Mouse (Mus musculus): ENCODE measurements around the gene Rwdd1. TPM values are rescaled to one million over a fixed set of nuclear protein-coding genes. Genes with fewer than 3 reads are reported as not detected.

Gene Rwdd1
- polyA plus RNA-seq (2014; fragmentation: Nextera tagmentation; extraction: Ambion mirVana) = 164 and 176 TPM in 2 replicates

DNA sequence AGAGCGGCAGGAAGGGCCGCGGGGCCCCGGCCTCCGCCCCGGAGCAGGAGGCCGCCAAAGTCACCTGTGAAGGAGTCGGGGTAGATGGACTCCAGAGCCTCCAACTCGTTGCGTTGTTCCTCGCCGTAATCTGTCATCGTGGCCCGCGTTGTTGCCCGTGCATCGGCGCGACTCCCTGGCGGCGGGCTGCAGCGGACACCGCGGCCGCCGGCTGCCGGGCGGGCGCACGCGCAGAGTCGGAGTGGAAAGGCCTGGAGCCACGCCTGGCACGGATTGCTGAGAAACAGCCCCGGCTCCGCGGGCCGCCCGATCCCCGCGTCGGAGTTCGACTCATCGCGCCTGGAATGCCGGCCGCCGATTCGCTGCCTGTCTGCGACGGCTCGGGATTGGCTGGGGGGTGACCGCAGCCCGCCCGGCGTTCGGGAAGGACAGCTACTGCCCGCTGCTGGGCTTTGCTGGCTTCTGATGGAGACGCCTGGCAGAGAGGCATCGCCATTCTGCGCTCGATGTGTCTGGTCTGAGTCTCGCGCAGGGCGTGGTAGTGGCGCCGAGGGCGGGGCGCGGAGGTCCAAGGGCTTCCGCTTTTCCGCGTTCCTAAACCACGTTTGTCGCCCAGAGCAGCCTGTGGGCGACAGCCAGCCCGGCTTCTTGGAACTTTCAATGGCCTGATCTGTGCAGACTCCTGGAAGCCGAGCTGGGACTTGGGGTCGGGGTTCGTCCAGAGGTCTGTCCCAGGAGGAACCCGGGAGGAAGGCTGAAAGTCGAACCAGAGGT is at the start of gene Rwdd1:
Gene Rwdd1, minus strand, starts transcription at position 323 of the 774 bp plus-strand sequence.
- Histone ChIP-seq H3K4me3 (ENCODE audit: low read depth, low read length) (peak within 1 kb of the TSS; percentile 89), H3K9me3 (ENCODE audit: control insufficient read depth, low read length) (no peaks in the 10 kb centered on the region)
- peak; percentile 95 for DNase-seq (ENCODE audit: low spot score)

DNA sequence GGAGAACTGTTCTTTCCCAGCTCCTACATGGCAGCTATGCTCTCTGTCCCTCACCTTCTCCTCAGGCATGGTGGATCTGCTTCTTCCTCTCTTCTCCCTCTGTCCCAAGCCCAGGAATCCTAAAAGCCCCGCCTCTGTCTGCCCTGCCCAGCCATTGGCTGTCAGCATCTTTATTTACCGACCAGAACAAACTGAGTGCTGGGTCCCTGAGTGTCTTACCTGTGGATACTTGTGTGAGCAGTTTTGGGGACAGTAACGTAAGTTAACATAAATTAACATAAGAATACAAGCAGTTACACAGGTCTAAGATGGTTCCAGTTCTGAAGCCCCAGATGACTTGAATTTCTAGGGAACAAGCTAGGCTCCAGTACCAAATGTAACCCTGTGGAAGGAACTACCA is 47.2 kb upstream of the Rwdd1 start:
- ATAC-seq (ENCODE audit: low FRiP score) = no peak
- Histone ChIP-seq H3K4me2 (replicated peaks; ENCODE audit: low read depth, low read length) (no peak overlapping the region), H3K9ac (ENCODE audit: low read depth, low read length) (no peak overlapping the region), H3K4me1 (replicated peaks; ENCODE audit: control insufficient read depth, insufficient read depth, low read length) (no peaks in the 10 kb centered on the region), H3K4me3 (ENCODE audit: low read depth, low read length) (no peak overlapping the region), H3K27me3 (ENCODE audit: control insufficient read depth, insufficient read depth, low read length) (no peaks in the 10 kb centered on the region), H3K9me3 (ENCODE audit: control insufficient read depth, low read length) (no peaks in the 10 kb centered on the region), H3K36me3 (ENCODE audit: control insufficient read depth, insufficient read depth, low read length) (no peaks in the 10 kb centered on the region), H3K27ac (ENCODE audit: low read depth, low read length) (no peak overlapping the region)
- DNase-seq (ENCODE audit: low spot score) = no peak
- WGBS = 46% methylated on average over 3 of the region's 3 CpGs

More for the DNA sequence above, at the start of gene Rwdd1:
- Histone ChIP-seq H3K27me3 (ENCODE audit: control insufficient read depth, insufficient read depth, low read length) (no peaks in the 10 kb centered on the region), H3K27ac (ENCODE audit: low read depth, low read length) (peak within 1 kb of the TSS; percentile 91), H3K9ac (ENCODE audit: low read depth, low read length) (peak within 1 kb of the TSS; percentile 91), H3K4me2 (replicated peaks; ENCODE audit: low read depth, low read length) (peak within 1 kb of the TSS; percentile 61), H3K4me1 (replicated peaks; ENCODE audit: control insufficient read depth, insufficient read depth, low read length) (no peaks in the 10 kb centered on the region), H3K36me3 (ENCODE audit: control insufficient read depth, insufficient read depth, low read length) (no peaks in the 10 kb centered on the region)
- under 1% methylated on average over 82 of the region's 82 CpGs for WGBS
- ATAC-seq (ENCODE audit: low FRiP score) = peak; percentile 100

DNA sequence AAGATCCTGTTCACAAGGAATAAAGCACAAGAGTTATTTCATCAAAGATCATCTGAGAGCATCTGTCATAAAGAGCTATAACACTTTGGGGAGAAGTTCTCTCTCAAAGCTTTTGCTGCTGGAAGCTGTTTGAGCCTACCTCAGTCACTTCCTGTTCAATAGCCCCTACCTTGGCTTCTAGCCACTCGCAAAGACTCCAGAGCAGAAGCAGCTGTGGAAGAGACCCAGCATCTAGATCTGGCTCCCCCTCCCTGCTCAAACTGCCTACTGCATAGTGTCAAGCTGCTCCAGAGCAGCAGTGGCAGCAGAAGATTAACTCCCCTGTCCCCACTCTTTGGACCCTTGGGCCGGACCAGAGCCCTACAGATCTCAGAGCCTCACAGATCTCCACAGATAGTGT is 34.6 kb upstream of the Rwdd1 start:
- H3K27ac ChIP-seq (ENCODE audit: low read depth, low read length) = no peak overlapping the region
- no peaks in the 10 kb centered on the region for H3K4me1 ChIP-seq (replicated peaks; ENCODE audit: control insufficient read depth, insufficient read depth, low read length)
- no peaks in the 10 kb centered on the region for H3K36me3 ChIP-seq (ENCODE audit: control insufficient read depth, insufficient read depth, low read length)
- 85% methylated on average over 2 of the region's 2 CpGs for WGBS
- H3K9ac ChIP-seq (ENCODE audit: low read depth, low read length) = no peak overlapping the region
- no peak overlapping the region for H3K4me2 ChIP-seq (replicated peaks; ENCODE audit: low read depth, low read length)
- H3K4me3 ChIP-seq (ENCODE audit: low read depth, low read length) = no peak overlapping the region
- H3K9me3 ChIP-seq (ENCODE audit: control insufficient read depth, low read length) = no peaks in the 10 kb centered on the region
- ATAC-seq (ENCODE audit: low FRiP score) (no peak), DNase-seq (ENCODE audit: low spot score) (no peak)
- H3K27me3 ChIP-seq (ENCODE audit: control insufficient read depth, insufficient read depth, low read length) = no peaks in the 10 kb centered on the region

DNA sequence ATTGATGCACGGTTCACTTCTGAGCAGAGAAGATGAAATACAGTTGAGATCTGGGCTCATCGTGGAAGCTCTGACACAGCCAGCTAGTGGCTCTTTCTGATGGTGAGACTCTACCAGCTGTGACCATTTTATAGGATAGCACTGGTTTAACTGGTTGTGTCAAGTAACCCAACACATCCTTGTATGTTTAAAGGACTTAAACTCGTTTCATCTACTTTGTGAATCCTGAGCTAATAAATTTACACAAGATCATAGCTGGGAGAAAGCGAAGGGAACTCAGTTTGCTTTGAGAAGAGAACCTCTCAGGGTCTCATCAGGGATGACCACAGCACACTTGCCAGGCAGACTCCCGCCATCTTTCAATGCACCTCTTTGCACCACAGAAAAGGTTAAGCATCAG is 24.8 kb upstream of the Rwdd1 start, which contains the start of gene Calhm4:
Gene Calhm4, minus strand, starts transcription at position 101 of the 400 bp plus-strand sequence.
- no peak for ATAC-seq (ENCODE audit: low FRiP score)
- 78% methylated on average over 5 of the region's 5 CpGs for WGBS
- H3K36me3 ChIP-seq (ENCODE audit: control insufficient read depth, insufficient read depth, low read length) = no peaks in the 10 kb centered on the region

DNA sequence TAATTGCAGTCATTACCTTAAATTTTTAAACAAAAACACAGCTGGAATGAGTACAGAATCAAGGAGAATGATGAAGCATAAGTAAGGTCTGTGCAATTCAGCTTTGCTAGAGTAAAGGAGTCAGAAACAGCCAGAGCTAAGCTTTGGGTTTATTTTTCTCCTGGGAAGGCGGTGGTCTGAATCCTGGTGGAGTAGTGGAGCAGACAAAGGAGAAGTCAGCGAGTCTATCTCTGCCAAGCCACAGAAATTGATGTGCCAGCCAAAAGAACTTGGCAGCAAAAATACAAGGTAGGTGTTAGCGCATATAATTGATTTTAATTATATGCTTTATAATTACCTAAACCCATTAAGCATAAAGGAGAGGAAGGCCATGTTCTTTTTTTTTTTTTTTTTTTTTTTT is 18.0 kb upstream of the Rwdd1 start, which contains the start of gene Trappc3l:
Gene Trappc3l, plus strand, starts transcription at position 197 of the 400 bp plus-strand sequence.
- WGBS = 81% methylated on average over 3 of the region's 3 CpGs
- no peak for ATAC-seq (ENCODE audit: low FRiP score)

More for the DNA sequence above, 24.8 kb upstream of the Rwdd1 start, which contains the start of gene Calhm4:
- Histone ChIP-seq H3K9me3 (ENCODE audit: control insufficient read depth, low read length) (no peaks in the 10 kb centered on the region), H3K27me3 (ENCODE audit: control insufficient read depth, insufficient read depth, low read length) (no peaks in the 10 kb centered on the region), H3K4me1 (replicated peaks; ENCODE audit: control insufficient read depth, insufficient read depth, low read length) (no peaks in the 10 kb centered on the region), H3K4me3 (ENCODE audit: low read depth, low read length) (no peak within 1 kb of the TSS), H3K27ac (ENCODE audit: low read depth, low read length) (no peak within 1 kb of the TSS), H3K9ac (ENCODE audit: low read depth, low read length) (no peak within 1 kb of the TSS), H3K4me2 (replicated peaks; ENCODE audit: low read depth, low read length) (no peak within 1 kb of the TSS)
- DNase-seq (ENCODE audit: low spot score) = no peak

DNA sequence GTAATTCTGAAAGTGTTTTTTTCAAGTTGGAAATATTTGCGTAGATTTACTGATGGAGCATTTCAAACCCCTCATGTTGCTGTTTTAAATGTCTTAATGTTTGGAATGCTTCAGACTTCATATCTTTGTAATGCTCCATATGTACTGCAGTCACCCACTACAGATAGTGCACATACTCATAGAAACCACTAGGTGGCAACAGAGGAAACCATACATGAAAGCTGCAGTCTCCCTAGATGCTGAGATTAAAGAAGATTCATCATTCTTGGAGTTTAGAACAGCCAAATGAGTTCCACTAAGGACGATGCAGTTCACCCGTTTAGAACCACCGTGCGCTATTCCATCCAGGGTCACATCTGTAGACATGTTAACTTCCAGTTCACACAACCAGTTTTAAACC is 17.2 kb upstream of the Rwdd1 start:
- Histone ChIP-seq H3K27me3 (ENCODE audit: control insufficient read depth, insufficient read depth, low read length) (no peaks in the 10 kb centered on the region), H3K36me3 (ENCODE audit: control insufficient read depth, insufficient read depth, low read length) (no peaks in the 10 kb centered on the region), H3K9me3 (ENCODE audit: control insufficient read depth, low read length) (no peaks in the 10 kb centered on the region), H3K4me1 (replicated peaks; ENCODE audit: control insufficient read depth, insufficient read depth, low read length) (no peaks in the 10 kb centered on the region), H3K4me2 (replicated peaks; ENCODE audit: low read depth, low read length) (no peak overlapping the region), H3K4me3 (ENCODE audit: low read depth, low read length) (no peak overlapping the region), H3K9ac (ENCODE audit: low read depth, low read length) (no peak overlapping the region), H3K27ac (ENCODE audit: low read depth, low read length) (no peak overlapping the region)
- DNase-seq (ENCODE audit: low spot score) = peak; percentile 41
- 20% methylated on average over 5 of the region's 5 CpGs for WGBS
- peak; percentile 78 for ATAC-seq (ENCODE audit: low FRiP score)

More for the DNA sequence above, 18.0 kb upstream of the Rwdd1 start, which contains the start of gene Trappc3l:
- H3K4me3 ChIP-seq (ENCODE audit: low read depth, low read length) = no peak within 1 kb of the TSS
- no peaks in the 10 kb centered on the region for H3K9me3 ChIP-seq (ENCODE audit: control insufficient read depth, low read length)
- no peak within 1 kb of the TSS for H3K4me2 ChIP-seq (replicated peaks; ENCODE audit: low read depth, low read length)
- no peak within 1 kb of the TSS for H3K9ac ChIP-seq (ENCODE audit: low read depth, low read length)
- no peaks in the 10 kb centered on the region for H3K27me3 ChIP-seq (ENCODE audit: control insufficient read depth, insufficient read depth, low read length)
- H3K4me1 ChIP-seq (replicated peaks; ENCODE audit: control insufficient read depth, insufficient read depth, low read length) = no peaks in the 10 kb centered on the region
- H3K27ac ChIP-seq (ENCODE audit: low read depth, low read length) = no peak within 1 kb of the TSS
- no peak for DNase-seq (ENCODE audit: low spot score)
- no peaks in the 10 kb centered on the region for H3K36me3 ChIP-seq (ENCODE audit: control insufficient read depth, insufficient read depth, low read length)

DNA sequence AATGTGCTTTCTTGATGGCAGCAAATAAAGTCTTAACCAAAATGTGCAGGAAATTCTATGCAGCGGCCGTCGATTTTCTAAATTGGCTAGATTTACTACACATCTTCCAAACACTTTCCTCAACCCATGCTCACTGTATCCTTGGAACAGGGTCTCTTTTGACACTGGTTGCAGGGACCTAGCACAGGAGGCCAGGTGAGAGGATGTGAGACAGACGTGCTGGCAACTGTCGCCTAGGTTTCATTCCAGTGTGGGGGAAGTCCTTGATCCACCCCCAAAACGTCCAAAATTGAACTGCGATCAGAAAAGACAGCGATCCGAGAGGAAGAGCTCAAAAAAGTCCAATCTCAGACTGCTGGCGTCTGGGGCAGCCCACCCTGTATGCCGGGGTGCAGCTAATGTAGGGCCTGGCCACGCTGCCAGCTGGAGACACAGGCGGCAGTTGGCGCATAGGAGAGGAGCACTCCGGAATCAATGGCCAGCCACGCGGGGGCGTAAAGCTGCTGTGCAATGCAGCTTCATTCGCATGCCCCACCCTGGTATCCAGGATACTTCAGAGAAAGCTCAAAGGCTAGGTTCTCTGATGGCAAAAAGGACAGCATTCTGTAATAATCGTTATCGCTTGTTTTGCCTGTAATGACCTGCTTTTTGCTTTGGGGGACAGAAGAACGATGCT is 14.3 kb upstream of the Rwdd1 start:
- DNase-seq (ENCODE audit: low spot score) (peak; percentile 86), ATAC-seq (ENCODE audit: low FRiP score) (peak; percentile 82)
- H3K36me3 ChIP-seq (ENCODE audit: control insufficient read depth, insufficient read depth, low read length) = no peaks in the 10 kb centered on the region
- no peaks in the 10 kb centered on the region for H3K27me3 ChIP-seq (ENCODE audit: control insufficient read depth, insufficient read depth, low read length)
- 0 out of 2 replicates have a peak overlapping the region, but pooled peaks have one; percentile 34 for H3K9ac ChIP-seq (ENCODE audit: low read depth, low read length)
- peak overlapping the region; percentile 26 for H3K4me2 ChIP-seq (replicated peaks; ENCODE audit: low read depth, low read length)
- H3K27ac ChIP-seq (ENCODE audit: low read depth, low read length) = no peak overlapping the region
- WGBS = 19% methylated on average over 22 of the region's 22 CpGs
- H3K4me1 ChIP-seq (replicated peaks; ENCODE audit: control insufficient read depth, insufficient read depth, low read length) = no peaks in the 10 kb centered on the region
- no peak overlapping the region for H3K4me3 ChIP-seq (ENCODE audit: low read depth, low read length)
- H3K9me3 ChIP-seq (ENCODE audit: control insufficient read depth, low read length) = no peaks in the 10 kb centered on the region

DNA sequence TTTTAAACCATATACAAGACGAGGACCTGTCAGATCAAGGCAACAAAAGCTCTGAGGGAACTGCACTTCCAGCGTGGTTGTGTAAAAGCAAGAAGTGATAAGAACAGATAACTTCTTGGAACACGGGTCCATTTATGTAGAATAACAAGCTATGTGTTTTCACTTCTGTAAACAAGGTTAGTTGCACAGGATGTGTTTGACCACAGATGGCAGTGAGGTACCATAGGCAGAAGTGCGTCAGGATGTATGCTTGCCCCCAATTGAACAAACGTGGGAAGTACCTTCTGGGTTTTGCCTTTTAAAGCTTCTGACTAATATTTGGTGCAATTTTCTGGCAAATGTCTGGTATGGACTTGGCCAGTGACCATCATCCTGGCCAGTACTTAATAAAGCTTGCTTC is 10.9 kb upstream of the Rwdd1 start:
- Histone ChIP-seq H3K9ac (ENCODE audit: low read depth, low read length) (no peak overlapping the region), H3K36me3 (ENCODE audit: control insufficient read depth, insufficient read depth, low read length) (no peaks in the 10 kb centered on the region), H3K4me2 (replicated peaks; ENCODE audit: low read depth, low read length) (no peak overlapping the region), H3K27me3 (ENCODE audit: control insufficient read depth, insufficient read depth, low read length) (no peaks in the 10 kb centered on the region), H3K27ac (ENCODE audit: low read depth, low read length) (no peak overlapping the region), H3K4me3 (ENCODE audit: low read depth, low read length) (no peak overlapping the region), H3K9me3 (ENCODE audit: control insufficient read depth, low read length) (no peaks in the 10 kb centered on the region), H3K4me1 (replicated peaks; ENCODE audit: control insufficient read depth, insufficient read depth, low read length) (no peaks in the 10 kb centered on the region)
- 88% methylated on average over 5 of the region's 5 CpGs for WGBS
- DNase-seq (ENCODE audit: low spot score) = no peak
- ATAC-seq (ENCODE audit: low FRiP score) = no peak

Measured in hindbrain, embryonic 11.5 days (tissue).